Mouse (Mus musculus): Measurements from ENCODE around the gene Vpreb3. TPM values are rescaled to one million over a fixed set of nuclear protein-coding genes. Genes with fewer than 3 reads are reported as not detected.

Gene Vpreb3
- total RNA-seq (2014; fragmentation: Nextera tagmentation) (6.1 and 35.6 TPM in 2 replicates), total RNA-seq (2017) (not detected in 2 replicates)

- ATAC-seq (replicated peaks; ENCODE audit: low FRiP score, low TSS enrichment, poor library complexity, severe bottlenecking): no peak; the same call in 1 of the 2 replicates
Observed at GRCm38 (mm10) chr10:75942736-75943477, at the start of gene Vpreb3. Vpreb3 (plus strand) TSS chr10:75943057.

GRCm38 (mm10) chr10:75893089-75893750, 49.6 kb upstream of the Vpreb3 start, which contains the start of gene Derl3:
Derl3 (plus strand) TSS chr10:75893413.
- peak; percentile 99 for ATAC-seq (replicated peaks; ENCODE audit: low FRiP score, low TSS enrichment, poor library complexity, severe bottlenecking)

GRCm38 (mm10) chr10:75894601-75895000, 48.3 kb upstream of the Vpreb3 start:
- no peak for ATAC-seq (replicated peaks; ENCODE audit: low FRiP score, low TSS enrichment, poor library complexity, severe bottlenecking)

- ATAC-seq (replicated peaks; ENCODE audit: low FRiP score, low TSS enrichment, poor library complexity, severe bottlenecking): no peak
Observed at GRCm38 (mm10) chr10:75895730-75896129, 47.1 kb upstream of the Vpreb3 start.

GRCm38 (mm10) chr10:75896208-75896607, 46.6 kb upstream of the Vpreb3 start:
- no peak for ATAC-seq (replicated peaks; ENCODE audit: low FRiP score, low TSS enrichment, poor library complexity, severe bottlenecking)

- no peak for ATAC-seq (replicated peaks; ENCODE audit: low FRiP score, low TSS enrichment, poor library complexity, severe bottlenecking)
Observed at GRCm38 (mm10) chr10:75897373-75897772, 45.5 kb upstream of the Vpreb3 start.

GRCm38 (mm10) chr10:75898039-75898564, 44.8 kb upstream of the Vpreb3 start:
- ATAC-seq (replicated peaks; ENCODE audit: low FRiP score, low TSS enrichment, poor library complexity, severe bottlenecking): no peak

- ATAC-seq (replicated peaks; ENCODE audit: low FRiP score, low TSS enrichment, poor library complexity, severe bottlenecking): no peak
Observed at GRCm38 (mm10) chr10:75898846-75899245, 44.0 kb upstream of the Vpreb3 start.

GRCm38 (mm10) chr10:75904391-75904790, 38.5 kb upstream of the Vpreb3 start:
- no peak for ATAC-seq (replicated peaks; ENCODE audit: low FRiP score, low TSS enrichment, poor library complexity, severe bottlenecking)

GRCm38 (mm10) chr10:75906882-75907281, 36.0 kb upstream of the Vpreb3 start:
- ATAC-seq (replicated peaks; ENCODE audit: low FRiP score, low TSS enrichment, poor library complexity, severe bottlenecking): no peak

- no peak for ATAC-seq (replicated peaks; ENCODE audit: low FRiP score, low TSS enrichment, poor library complexity, severe bottlenecking)
Observed at GRCm38 (mm10) chr10:75910698-75911097, 32.2 kb upstream of the Vpreb3 start.

GRCm38 (mm10) chr10:75913013-75913589, 29.8 kb upstream of the Vpreb3 start:
- no peak for ATAC-seq (replicated peaks; ENCODE audit: low FRiP score, low TSS enrichment, poor library complexity, severe bottlenecking)

GRCm38 (mm10) chr10:75915557-75915956, 27.3 kb upstream of the Vpreb3 start:
- ATAC-seq (replicated peaks; ENCODE audit: low FRiP score, low TSS enrichment, poor library complexity, severe bottlenecking): no peak

- ATAC-seq (replicated peaks; ENCODE audit: low FRiP score, low TSS enrichment, poor library complexity, severe bottlenecking): no peak
Observed at GRCm38 (mm10) chr10:75916840-75917239, 26.0 kb upstream of the Vpreb3 start.

GRCm38 (mm10) chr10:75919026-75919425, 23.8 kb upstream of the Vpreb3 start:
- ATAC-seq (replicated peaks; ENCODE audit: low FRiP score, low TSS enrichment, poor library complexity, severe bottlenecking): no peak

GRCm38 (mm10) chr10:75921026-75921725, 21.7 kb upstream of the Vpreb3 start, which contains the start of gene Smarcb1:
Smarcb1 (minus strand) TSS chr10:75921617.
- peak; percentile 82 for ATAC-seq (replicated peaks; ENCODE audit: low FRiP score, low TSS enrichment, poor library complexity, severe bottlenecking)

GRCm38 (mm10) chr10:75921726-75922560, 20.9 kb upstream of the Vpreb3 start:
- peak; percentile 10; the same call in 1 of the 2 replicates for ATAC-seq (replicated peaks; ENCODE audit: low FRiP score, low TSS enrichment, poor library complexity, severe bottlenecking)

- 0 out of 2 replicates have a peak, but pooled peaks have one; percentile 32 for ATAC-seq (replicated peaks; ENCODE audit: low FRiP score, low TSS enrichment, poor library complexity, severe bottlenecking)
Observed at GRCm38 (mm10) chr10:75924324-75924723, 18.5 kb upstream of the Vpreb3 start.

- no peak for ATAC-seq (replicated peaks; ENCODE audit: low FRiP score, low TSS enrichment, poor library complexity, severe bottlenecking)
Observed at GRCm38 (mm10) chr10:75926396-75926795, 16.5 kb upstream of the Vpreb3 start.

Measured in megakaryocyte-erythroid progenitor cell, adult 5-6 weeks (primary cell).